Mouse (Mus musculus) duodenum, adult 2 months (tissue): Measurements from ENCODE around the gene Pdzd4. TPM values are rescaled to one million over a fixed set of nuclear protein-coding genes. Genes with fewer than 3 reads are reported as not detected.

Source experiments
- polyA plus RNA-seq: library from polyadenylated mRNA; depleted of rRNA; stranded (reverse); fragments of >200 nt; gene quantifications from 2 replicates; pipeline ENCODE4 v1.2.3, GENCODE M21; 2012; ENCODE audit warnings: low replicate concordance; rRNA removed

Pdzd4 gene
- 0.61 and 0.63 TPM in 2 replicates for polyA plus RNA-seq

DNA sequence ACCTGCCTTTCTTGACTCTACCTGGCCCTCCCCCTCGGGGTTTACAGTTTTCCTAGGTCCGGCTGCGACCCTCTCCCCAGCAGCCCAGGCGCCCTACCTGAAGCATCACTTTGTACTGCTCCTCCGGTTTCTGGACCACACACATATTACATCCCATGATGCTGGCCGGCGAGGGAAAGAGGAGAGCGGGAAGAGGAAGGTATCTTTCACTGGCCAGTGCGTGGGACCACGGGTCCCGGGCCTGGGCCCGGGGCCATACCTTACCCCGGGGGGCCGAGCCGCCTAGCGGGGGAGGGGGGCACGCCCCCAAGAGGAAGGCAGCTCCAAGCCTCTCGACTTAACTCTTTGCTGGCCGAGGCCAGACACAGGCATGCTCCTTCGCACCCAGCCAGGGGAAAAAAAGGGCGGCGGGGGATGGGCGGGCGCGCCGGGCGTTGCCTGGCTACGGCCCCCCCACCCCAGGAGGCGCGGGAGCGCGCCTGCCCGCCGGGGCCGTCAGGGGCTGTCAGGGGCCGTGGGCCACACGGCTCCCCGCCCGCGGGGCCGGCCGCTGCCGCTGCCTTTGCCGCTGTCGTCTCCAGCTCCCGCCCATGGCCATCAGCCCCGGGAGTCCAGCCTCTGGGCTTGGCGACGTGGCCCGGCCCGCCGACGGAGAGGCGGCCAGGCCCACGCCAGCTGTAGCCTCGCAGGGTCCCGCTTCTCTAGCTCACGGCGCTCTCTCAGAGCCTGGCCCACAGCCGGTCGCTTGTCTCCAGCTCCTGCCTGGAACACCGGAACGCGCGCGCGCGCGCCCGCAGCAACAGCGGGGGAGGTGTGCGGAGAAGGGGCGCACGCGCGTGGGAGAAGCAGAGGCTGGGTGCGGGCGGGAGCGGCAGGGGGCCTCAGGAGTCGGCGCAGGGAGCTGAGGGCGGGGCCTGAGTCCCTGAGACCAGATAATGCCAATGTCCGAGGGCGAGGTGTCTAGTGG, at the start of gene Pdzd4:
Gene Pdzd4 (minus strand): TSS at position 785 of the 967 bp plus-strand sequence.

GRCm38 (mm10) chrX:73786364-73787224, 38.2 kb downstream of the Pdzd4 start, which contains the start of the genes Idh3g and Ssr4:
Gene Idh3g (minus strand): TSS chrX:73786897.
Gene Ssr4 (plus strand): TSS chrX:73787028.

DNA sequence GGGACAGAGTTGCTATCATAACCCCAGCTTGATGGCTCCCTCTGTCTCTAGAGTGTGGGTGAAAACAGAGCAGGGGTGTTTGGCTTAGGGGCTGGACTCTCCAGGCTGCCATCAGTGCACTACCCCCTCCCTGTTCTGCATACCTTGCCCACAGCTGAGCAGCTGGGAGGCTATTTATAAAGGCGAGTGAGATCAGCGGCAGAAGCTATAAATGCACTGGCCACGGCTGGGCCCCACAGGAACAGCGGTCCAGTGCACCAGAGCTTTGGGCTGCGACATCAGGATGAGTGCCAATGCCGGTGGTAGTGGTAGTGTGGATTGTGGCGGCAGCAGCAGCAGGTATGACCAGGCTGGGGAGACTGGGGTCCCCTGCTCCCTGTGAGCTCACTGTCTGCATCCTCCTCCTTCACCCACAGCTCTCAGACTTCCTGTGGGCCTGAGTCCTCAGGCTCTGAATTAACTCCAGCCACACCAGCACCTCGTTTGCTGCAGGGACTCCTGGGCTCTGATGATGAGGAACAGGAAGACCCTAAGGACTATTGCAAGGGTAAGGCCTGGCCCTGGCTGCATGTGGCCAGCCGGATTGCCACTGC, 50.5 kb downstream of the Pdzd4 start, which contains the start of gene Srpk3:
Gene Srpk3 (plus strand): TSS at position 238 of the 593 bp plus-strand sequence.

GRCm38 (mm10) chrX:73756334-73757140, 68.2 kb downstream of the Pdzd4 start, which contains the start of gene Plxnb3:
Gene Plxnb3 (plus strand): TSS chrX:73757090.

Other genes starting within 250 kb of the Pdzd4 start
- gene Dusp9, start 185.6 kb downstream of the Pdzd4 start, polyA plus RNA-seq: 0.19 and 1.2 TPM in 2 replicates
- gene Pnck, start 164.9 kb downstream of the Pdzd4 start, polyA plus RNA-seq: 5.9 and 6.7 TPM in 2 replicates
- 267 and 893 TPM in 2 replicates for gene Slc6a8, start 151.8 kb downstream of the Pdzd4 start, polyA plus RNA-seq
- gene Bcap31, start 108.8 kb downstream of the Pdzd4 start, polyA plus RNA-seq: 20.5 and 29.9 TPM in 2 replicates
- gene Abcd1, start 108.4 kb downstream of the Pdzd4 start, polyA plus RNA-seq: 59.1 and 133 TPM in 2 replicates
- gene Plxnb3, start 67.9 kb downstream of the Pdzd4 start, polyA plus RNA-seq: 0.17 and 0.67 TPM in 2 replicates
- 3.5 and 6.0 TPM in 2 replicates for gene Srpk3, start 50.6 kb downstream of the Pdzd4 start, polyA plus RNA-seq
- gene Idh3g, start 38.1 kb downstream of the Pdzd4 start, polyA plus RNA-seq: 111 and 121 TPM in 2 replicates
- gene Ssr4, start 37.9 kb downstream of the Pdzd4 start, polyA plus RNA-seq: 251 and 470 TPM in 2 replicates
- 0.12 TPM in 1 of 2 replicates, not detected in the other for gene Avpr2, start 67.1 kb upstream of the Pdzd4 start, polyA plus RNA-seq
- 8.4 and 14.6 TPM in 2 replicates for gene L1cam, start 71.1 kb upstream of the Pdzd4 start, polyA plus RNA-seq
- gene Arhgap4, start 96.9 kb upstream of the Pdzd4 start, polyA plus RNA-seq: 13.0 and 26.2 TPM in 2 replicates
- 45.3 and 49.0 TPM in 2 replicates for gene Naa10, start 97.0 kb upstream of the Pdzd4 start, polyA plus RNA-seq
- gene Renbp, start 105.9 kb upstream of the Pdzd4 start, polyA plus RNA-seq: 1.5 and 1.6 TPM in 2 replicates
- 32.2 and 81.2 TPM in 2 replicates for gene Hcfc1, start 141.4 kb upstream of the Pdzd4 start, polyA plus RNA-seq
- 62.8 and 156 TPM in 2 replicates for gene Irak1, start 198.9 kb upstream of the Pdzd4 start, polyA plus RNA-seq